Mouse (Mus musculus) liver, postnatal 0 days (tissue): ENCODE results near the gene Cstf2t.

ENCODE experiments used
- CTCF ChIP-seq: sonication (generic); IDR thresholded peaks from 2 replicates; pipeline ENCODE4 v1.5.1; 2016; ENCODE audit warnings: antibody characterized with exemption, low read depth
- EP300 ChIP-seq: IDR thresholded peaks from 2 replicates; pipeline ENCODE4 v1.6.1; 2016; ENCODE audit warnings: antibody characterized with exemption, low read depth, mild to moderate bottlenecking

- peak; percentile 40; the same call in 1 of the 2 replicates for TF ChIP-seq EP300
- TF ChIP-seq CTCF: no peak
Observed at GRCm38 (mm10) chr19:31106835-31107554, 24.4 kb downstream of the Cstf2t start.
